Mouse (Mus musculus): ENCODE results near the gene Cyp2j9. TPM values are rescaled to one million over a fixed set of nuclear protein-coding genes. Genes with fewer than 3 reads are reported as not detected.

Cyp2j9 gene
- polyA plus RNA-seq, 1 experiment from 2014 or later = 1.9 TPM

- H3K4me3 ChIP-seq = no peak overlapping the region
- peaks cover 11% of the 10 kb centered on the region for H3K4me1 ChIP-seq
- H3K4me2 ChIP-seq (replicated peaks) = peak overlapping the region; percentile 16
- H3K27ac ChIP-seq = no peak overlapping the region
- H3K36me3 ChIP-seq = no peaks in the 10 kb centered on the region
- H3K9me3 ChIP-seq = no peaks in the 10 kb centered on the region
- ATAC-seq (ENCODE audit: low FRiP score, low read depth) = no peak
- no peaks in the 10 kb centered on the region for H3K27me3 ChIP-seq
- WGBS = 86% methylated on average over 3 of the region's 3 CpGs
- H3K9ac ChIP-seq = no peak overlapping the region
Measured at GRCm38 (mm10) chr4:96551619-96552018, 39.8 kb downstream of the Cyp2j9 start.

GRCm38 (mm10) chr4:96545976-96546375, 45.4 kb downstream of the Cyp2j9 start:
- ATAC-seq (ENCODE audit: low FRiP score, low read depth) = no peak
- 69% methylated on average over 1 of the region's 1 CpGs for WGBS
- Histone ChIP-seq H3K36me3 (no peaks in the 10 kb centered on the region), H3K4me3 (no peak overlapping the region), H3K27ac (no peak overlapping the region), H3K27me3 (no peaks in the 10 kb centered on the region), H3K4me2 (replicated peaks) (no peak overlapping the region), H3K9ac (no peak overlapping the region), H3K4me1 (no peaks in the 10 kb centered on the region), H3K9me3 (no peaks in the 10 kb centered on the region)

- H3K36me3 ChIP-seq = peaks cover 10% of the 10 kb centered on the region; the same call in 1 of the 2 replicates
- no peak overlapping the region for H3K4me2 ChIP-seq (replicated peaks)
- H3K9me3 ChIP-seq = no peaks in the 10 kb centered on the region
- H3K4me3 ChIP-seq = no peak overlapping the region
- WGBS = 41% methylated on average over 1 of the region's 1 CpGs
- no peak overlapping the region for H3K9ac ChIP-seq
- H3K27me3 ChIP-seq = no peaks in the 10 kb centered on the region
- H3K27ac ChIP-seq = no peak overlapping the region
- no peak for ATAC-seq (ENCODE audit: low FRiP score, low read depth)
- H3K4me1 ChIP-seq = no peaks in the 10 kb centered on the region
Measured at GRCm38 (mm10) chr4:96525772-96526171, 65.6 kb downstream of the Cyp2j9 start.

GRCm38 (mm10) chr4:96522256-96522655, 69.1 kb downstream of the Cyp2j9 start:
- Histone ChIP-seq H3K9me3 (no peaks in the 10 kb centered on the region), H3K4me1 (no peaks in the 10 kb centered on the region), H3K36me3 (peaks cover 13% of the 10 kb centered on the region; the same call in 1 of the 2 replicates), H3K27me3 (no peaks in the 10 kb centered on the region), H3K4me2 (replicated peaks) (no peak overlapping the region), H3K9ac (no peak overlapping the region), H3K4me3 (no peak overlapping the region), H3K27ac (no peak overlapping the region)
- ATAC-seq (ENCODE audit: low FRiP score, low read depth) = no peak
- 92% methylated on average over 2 of the region's 2 CpGs for WGBS

Other genes with a start within 250 kb of the Cyp2j9 start
- not detected in 2 replicates for gene Cyp2j11, start 242.9 kb downstream of the Cyp2j9 start, polyA plus RNA-seq (2015; fragmentation: Nextera tagmentation; extraction: Ambion mirVana)
- gene Cyp2j8, start 84.2 kb downstream of the Cyp2j9 start, polyA plus RNA-seq (2015; fragmentation: Nextera tagmentation; extraction: Ambion mirVana) = not detected in 2 replicates
- gene Cyp2j6, start 37.9 kb downstream of the Cyp2j9 start, polyA plus RNA-seq (2015; fragmentation: Nextera tagmentation; extraction: Ambion mirVana) = 7.6 and 8.4 TPM in 2 replicates
- not detected in 2 replicates for gene Cyp2j5, start 72.6 kb upstream of the Cyp2j9 start, polyA plus RNA-seq (2015; fragmentation: Nextera tagmentation; extraction: Ambion mirVana)
- 0.10 TPM in 1 of 2 replicates, not detected in the other for gene Gm12695, start 193.6 kb upstream of the Cyp2j9 start, polyA plus RNA-seq (2015; fragmentation: Nextera tagmentation; extraction: Ambion mirVana)